Mouse (Mus musculus): ENCODE measurements at regions not wholly inside any gene's neighbourhood (a gene's known extent, or its start where the extent isn't known, plus 50 kb on each side); places are given as distances from the start of the nearest gene placed in this dataset.

- no peak overlapping the region for H3K27ac ChIP-seq (ENCODE audit: low read depth, low read length)
- no peak overlapping the region for H3K4me2 ChIP-seq (ENCODE audit: low read depth)
- H3K4me1 ChIP-seq (ENCODE audit: control insufficient read depth, insufficient read depth, low read length), result no peaks in the 10 kb centered on the region
- H3K4me3 ChIP-seq (ENCODE audit: low read depth, low read length), result no peak overlapping the region
- H3K27me3 ChIP-seq (ENCODE audit: control insufficient read depth, insufficient read depth, low read length), result no peaks in the 10 kb centered on the region
- DNase-seq (ENCODE audit: low spot score), result no peak
- WGBS, result 80% methylated on average over 2 of the region's 2 CpGs
- no peaks in the 10 kb centered on the region for H3K9me3 ChIP-seq (ENCODE audit: control insufficient read depth, low read length)
- ATAC-seq (ENCODE audit: insufficient read depth, low FRiP score, low TSS enrichment), result no peak
- no peaks in the 10 kb centered on the region for H3K36me3 ChIP-seq (ENCODE audit: control insufficient read depth, insufficient read depth, low read length)
- no peak overlapping the region for H3K9ac ChIP-seq (ENCODE audit: low read length)
Measured at GRCm38 (mm10) chr7:124685424-124685823, 702.8 kb downstream of the Hs3st4 start.

GRCm38 (mm10) chr7:124704163-124704824, 721.6 kb downstream of the Hs3st4 start:
- Histone ChIP-seq H3K4me1 (ENCODE audit: control insufficient read depth, insufficient read depth, low read length) (no peaks in the 10 kb centered on the region), H3K27me3 (ENCODE audit: control insufficient read depth, insufficient read depth, low read length) (no peaks in the 10 kb centered on the region), H3K36me3 (ENCODE audit: control insufficient read depth, insufficient read depth, low read length) (no peaks in the 10 kb centered on the region), H3K27ac (ENCODE audit: low read depth, low read length) (no peak overlapping the region), H3K9ac (ENCODE audit: low read length) (no peak overlapping the region), H3K9me3 (ENCODE audit: control insufficient read depth, low read length) (no peaks in the 10 kb centered on the region), H3K4me3 (ENCODE audit: low read depth, low read length) (no peak overlapping the region), H3K4me2 (ENCODE audit: low read depth) (no peak overlapping the region)
- ATAC-seq (ENCODE audit: insufficient read depth, low FRiP score, low TSS enrichment), result no peak
- no peak for DNase-seq (ENCODE audit: low spot score)
- 22% methylated on average over 6 of the region's 6 CpGs for WGBS

GRCm38 (mm10) chr7:124707143-124707542, 724.5 kb downstream of the Hs3st4 start:
- ATAC-seq (ENCODE audit: insufficient read depth, low FRiP score, low TSS enrichment), result no peak
- Histone ChIP-seq H3K4me1 (ENCODE audit: control insufficient read depth, insufficient read depth, low read length) (no peaks in the 10 kb centered on the region), H3K4me3 (ENCODE audit: low read depth, low read length) (no peak overlapping the region), H3K27me3 (ENCODE audit: control insufficient read depth, insufficient read depth, low read length) (no peaks in the 10 kb centered on the region), H3K27ac (ENCODE audit: low read depth, low read length) (no peak overlapping the region), H3K9me3 (ENCODE audit: control insufficient read depth, low read length) (no peaks in the 10 kb centered on the region), H3K9ac (ENCODE audit: low read length) (no peak overlapping the region), H3K36me3 (ENCODE audit: control insufficient read depth, insufficient read depth, low read length) (no peaks in the 10 kb centered on the region), H3K4me2 (ENCODE audit: low read depth) (no peak overlapping the region)
- 29% methylated on average over 3 of the region's 3 CpGs for WGBS
- no peak for DNase-seq (ENCODE audit: low spot score)

GRCm38 (mm10) chr7:124708771-124709485, 726.3 kb downstream of the Hs3st4 start:
- DNase-seq (ENCODE audit: low spot score) (no peak), ATAC-seq (ENCODE audit: insufficient read depth, low FRiP score, low TSS enrichment) (no peak)
- no peaks in the 10 kb centered on the region for H3K27me3 ChIP-seq (ENCODE audit: control insufficient read depth, insufficient read depth, low read length)
- no peak overlapping the region for H3K27ac ChIP-seq (ENCODE audit: low read depth, low read length)
- H3K9me3 ChIP-seq (ENCODE audit: control insufficient read depth, low read length), result no peaks in the 10 kb centered on the region
- no peaks in the 10 kb centered on the region for H3K36me3 ChIP-seq (ENCODE audit: control insufficient read depth, insufficient read depth, low read length)
- WGBS, result 34% methylated on average over 11 of the region's 11 CpGs
- no peak overlapping the region for H3K4me2 ChIP-seq (ENCODE audit: low read depth)
- H3K9ac ChIP-seq (ENCODE audit: low read length), result no peak overlapping the region
- no peak overlapping the region for H3K4me3 ChIP-seq (ENCODE audit: low read depth, low read length)
- no peaks in the 10 kb centered on the region for H3K4me1 ChIP-seq (ENCODE audit: control insufficient read depth, insufficient read depth, low read length)

GRCm38 (mm10) chr7:124720927-124721326, 723.5 kb upstream of the Kdm8 start:
- Histone ChIP-seq H3K36me3 (ENCODE audit: control insufficient read depth, insufficient read depth, low read length) (no peaks in the 10 kb centered on the region), H3K4me2 (ENCODE audit: low read depth) (no peak overlapping the region), H3K9ac (ENCODE audit: low read length) (no peak overlapping the region), H3K9me3 (ENCODE audit: control insufficient read depth, low read length) (no peaks in the 10 kb centered on the region), H3K27ac (ENCODE audit: low read depth, low read length) (no peak overlapping the region), H3K4me1 (ENCODE audit: control insufficient read depth, insufficient read depth, low read length) (no peaks in the 10 kb centered on the region), H3K4me3 (ENCODE audit: low read depth, low read length) (no peak overlapping the region), H3K27me3 (ENCODE audit: control insufficient read depth, insufficient read depth, low read length) (no peaks in the 10 kb centered on the region)
- no peak for ATAC-seq (ENCODE audit: insufficient read depth, low FRiP score, low TSS enrichment)
- no peak for DNase-seq (ENCODE audit: low spot score)
- 79% methylated on average over 1 of the region's 1 CpGs for WGBS

GRCm38 (mm10) chr7:124742086-124742485, 702.4 kb upstream of the Kdm8 start:
- no peak overlapping the region for H3K27ac ChIP-seq (ENCODE audit: low read depth, low read length)
- H3K4me3 ChIP-seq (ENCODE audit: low read depth, low read length), result no peak overlapping the region
- H3K9me3 ChIP-seq (ENCODE audit: control insufficient read depth, low read length), result no peaks in the 10 kb centered on the region
- ATAC-seq (ENCODE audit: insufficient read depth, low FRiP score, low TSS enrichment), result no peak
- WGBS, result 8% methylated on average over 2 of the region's 2 CpGs
- H3K27me3 ChIP-seq (ENCODE audit: control insufficient read depth, insufficient read depth, low read length), result no peaks in the 10 kb centered on the region
- H3K9ac ChIP-seq (ENCODE audit: low read length), result no peak overlapping the region
- H3K4me1 ChIP-seq (ENCODE audit: control insufficient read depth, insufficient read depth, low read length), result no peaks in the 10 kb centered on the region
- H3K36me3 ChIP-seq (ENCODE audit: control insufficient read depth, insufficient read depth, low read length), result no peaks in the 10 kb centered on the region
- no peak overlapping the region for H3K4me2 ChIP-seq (ENCODE audit: low read depth)
- no peak for DNase-seq (ENCODE audit: low spot score)

GRCm38 (mm10) chr7:124746321-124746720, 698.2 kb upstream of the Kdm8 start:
- no peak overlapping the region for H3K4me2 ChIP-seq (ENCODE audit: low read depth)
- ATAC-seq (ENCODE audit: insufficient read depth, low FRiP score, low TSS enrichment), result no peak
- no peaks in the 10 kb centered on the region for H3K27me3 ChIP-seq (ENCODE audit: control insufficient read depth, insufficient read depth, low read length)
- H3K4me1 ChIP-seq (ENCODE audit: control insufficient read depth, insufficient read depth, low read length), result no peaks in the 10 kb centered on the region
- H3K9me3 ChIP-seq (ENCODE audit: control insufficient read depth, low read length), result no peaks in the 10 kb centered on the region
- no peak overlapping the region for H3K9ac ChIP-seq (ENCODE audit: low read length)
- no peak for DNase-seq (ENCODE audit: low spot score)
- WGBS, result 79% methylated on average over 2 of the region's 2 CpGs
- no peaks in the 10 kb centered on the region for H3K36me3 ChIP-seq (ENCODE audit: control insufficient read depth, insufficient read depth, low read length)
- H3K4me3 ChIP-seq (ENCODE audit: low read depth, low read length), result no peak overlapping the region
- H3K27ac ChIP-seq (ENCODE audit: low read depth, low read length), result no peak overlapping the region

GRCm38 (mm10) chr7:124748396-124748795, 696.1 kb upstream of the Kdm8 start:
- ATAC-seq (ENCODE audit: insufficient read depth, low FRiP score, low TSS enrichment), result no peak
- Histone ChIP-seq H3K27me3 (ENCODE audit: control insufficient read depth, insufficient read depth, low read length) (no peaks in the 10 kb centered on the region), H3K4me3 (ENCODE audit: low read depth, low read length) (no peak overlapping the region), H3K4me1 (ENCODE audit: control insufficient read depth, insufficient read depth, low read length) (no peaks in the 10 kb centered on the region), H3K9me3 (ENCODE audit: control insufficient read depth, low read length) (no peaks in the 10 kb centered on the region), H3K27ac (ENCODE audit: low read depth, low read length) (no peak overlapping the region), H3K9ac (ENCODE audit: low read length) (no peak overlapping the region), H3K36me3 (ENCODE audit: control insufficient read depth, insufficient read depth, low read length) (no peaks in the 10 kb centered on the region), H3K4me2 (ENCODE audit: low read depth) (no peak overlapping the region)
- DNase-seq (ENCODE audit: low spot score), result no peak
- WGBS, result 88% methylated on average over 3 of the region's 3 CpGs

- Histone ChIP-seq H3K4me3 (ENCODE audit: low read depth, low read length) (no peak overlapping the region), H3K27me3 (ENCODE audit: control insufficient read depth, insufficient read depth, low read length) (no peaks in the 10 kb centered on the region), H3K9ac (ENCODE audit: low read length) (no peak overlapping the region), H3K9me3 (ENCODE audit: control insufficient read depth, low read length) (no peaks in the 10 kb centered on the region), H3K4me1 (ENCODE audit: control insufficient read depth, insufficient read depth, low read length) (no peaks in the 10 kb centered on the region), H3K4me2 (ENCODE audit: low read depth) (no peak overlapping the region), H3K36me3 (ENCODE audit: control insufficient read depth, insufficient read depth, low read length) (no peaks in the 10 kb centered on the region), H3K27ac (ENCODE audit: low read depth, low read length) (no peak overlapping the region)
- DNase-seq (ENCODE audit: low spot score), result no peak
- WGBS, result 95% methylated on average over 4 of the region's 4 CpGs
- no peak for ATAC-seq (ENCODE audit: insufficient read depth, low FRiP score, low TSS enrichment)
Measured at GRCm38 (mm10) chr7:124759084-124759483, 685.4 kb upstream of the Kdm8 start.
